Mouse (Mus musculus) stomach, postnatal 0 days (tissue): ENCODE data around the gene Hmmr.

Experiments used
- CTCF ChIP-seq: IDR thresholded peaks from 2 replicates; pipeline ENCODE4 v1.5.1; 2016; ENCODE audit warnings: antibody characterized with exemption, low read depth, mild to moderate bottlenecking, moderate library complexity
- EP300 ChIP-seq: optimal IDR thresholded peaks from 2 replicates; pipeline ENCODE3; 2016; ENCODE audit warnings: antibody characterized with exemption

DNA sequence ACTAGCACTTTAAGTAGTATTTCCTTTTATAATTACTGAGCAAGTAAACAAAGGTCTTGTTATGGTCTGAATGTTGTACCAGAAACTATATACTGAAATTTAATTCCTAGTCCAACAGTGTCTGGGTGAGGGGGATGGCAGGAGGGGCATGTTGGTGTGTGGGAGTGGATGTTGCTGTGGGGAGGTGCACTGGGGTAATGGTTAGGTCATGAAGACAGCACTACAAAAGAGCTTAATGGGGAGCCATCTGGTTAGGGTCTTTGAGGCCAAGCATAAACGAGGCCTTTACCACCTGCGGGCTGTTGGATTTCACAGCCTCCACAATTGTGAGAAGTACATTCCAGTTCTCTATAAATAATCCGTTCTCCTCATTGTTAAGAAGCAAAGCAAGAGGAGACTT lies 49.9 kb downstream of the Hmmr start:
- TF ChIP-seq CTCF (no peak), EP300 (no peak)
